11 mouse cellular contexts compared by ENCODE assay signal in genomic region chr1:119001454-119002034, GRCm38 (mm10). TPM values are rescaled to one million over a fixed set of nuclear protein-coding genes. Genes with fewer than 3 reads are reported as not detected.
DNase-seq lines count a peak whose midpoint lies in the region; ATAC-seq and TF ChIP-seq lines count a peak whose summit lies in the region.
"Had no signal": no experiment of that assay in that cellular context is flagged by ENCODE, and none has a peak within 500 bp of the region (broad histone marks: within the 10 kb centered on the region; RNA-seq: fewer than 3 reads in every experiment).

No protein-coding gene starts in this region.

- no peak overlapping the region for H3K4me3 ChIP-seq in kidney, embryonic 16.5 days (ENCODE audit: low read length)
- H3K4me3 ChIP-seq in kidney, adult 2 months (ENCODE audit: insufficient read depth, low read depth, low read length), result no peak overlapping the region
- no peak overlapping the region for H3K4me3 ChIP-seq in midbrain, postnatal 0 days (ENCODE audit: low read depth, low read length)
- H3K4me3 ChIP-seq: megakaryocyte, embryonic 14.5 days had no signal

- peaks cover 26% of the 10 kb centered on the region for H3K27me3 ChIP-seq in kidney, embryonic 16.5 days (ENCODE audit: insufficient read depth, low read length)
- no peaks in the 10 kb centered on the region for H3K27me3 ChIP-seq in kidney, adult 2 months (replicated peaks; ENCODE audit: control insufficient read depth, insufficient read depth, low read length)
- no peaks in the 10 kb centered on the region for H3K27me3 ChIP-seq in midbrain, postnatal 0 days (ENCODE audit: insufficient read depth, low read length)
- H3K27me3 ChIP-seq: megakaryocyte, embryonic 14.5 days had no signal

- H3K9me3 ChIP-seq in kidney, embryonic 16.5 days (ENCODE audit: low read length), result no peaks in the 10 kb centered on the region
- no peaks in the 10 kb centered on the region for H3K9me3 ChIP-seq in midbrain, postnatal 0 days (ENCODE audit: low read length)
- H3K9me3 ChIP-seq: megakaryocyte, embryonic 14.5 days had no signal

- H3K4me2 ChIP-seq in kidney, embryonic 16.5 days (replicated peaks; ENCODE audit: low read depth, low read length), result 0 out of 2 replicates have a peak overlapping the region, but pooled peaks have one; percentile 14
- no peak overlapping the region for H3K4me2 ChIP-seq in midbrain, postnatal 0 days (ENCODE audit: low read depth, low read length, poor library complexity, severe bottlenecking)

- intact Hi-C loops in gastrocnemius, postnatal 14 days (cut with DNase I; ENCODE audit: low total_unique reads), result no loop called here
- intact Hi-C loops in left cerebral cortex, postnatal 14 days (cut with DNase I), result no loop called here
- intact Hi-C loops in heart, postnatal 25 days (cut with DNase I), result no loop called here

- no peak overlapping the region for H3K27ac ChIP-seq in kidney, embryonic 16.5 days (ENCODE audit: low read length)
- H3K27ac ChIP-seq in kidney, adult 2 months (ENCODE audit: insufficient read depth, low read depth, low read length), result no peak overlapping the region
- no peak overlapping the region for H3K27ac ChIP-seq in midbrain, postnatal 0 days (ENCODE audit: low read depth, low read length)

- 28% methylated on average over 12 of the region's 12 CpGs for WGBS in kidney, embryonic 16.5 days
- 47% methylated on average over 12 of the region's 12 CpGs for WGBS in kidney, adult 2 months
- 48% methylated on average over 12 of the region's 12 CpGs for WGBS in midbrain, postnatal 0 days

- H3K36me3 ChIP-seq in kidney, embryonic 16.5 days (ENCODE audit: insufficient read depth, low read length), result no peaks in the 10 kb centered on the region
- no peaks in the 10 kb centered on the region for H3K36me3 ChIP-seq in kidney, adult 2 months (ENCODE audit: control insufficient read depth, insufficient read depth, low read length)
- no peaks in the 10 kb centered on the region for H3K36me3 ChIP-seq in midbrain, postnatal 0 days (ENCODE audit: insufficient read depth, low read length)

- no peak for TF ChIP-seq CTCF in kidney, adult 2 months (conservative IDR thresholded peaks at IDR 0.05; ENCODE audit: insufficient read depth, insufficient read length, low read depth, low read length)
- no peak for TF ChIP-seq CTCF in midbrain, postnatal 0 days (IDR thresholded peaks at IDR 0.05)

- DNase-seq in kidney, adult 2 months, result no peak
- peak; percentile 86 to 95 for DNase-seq in cerebellum, postnatal 10 days
- peak; percentile 72 for DNase-seq in gastrocnemius, postnatal 14 days
- DNase-seq in midbrain, postnatal 0 days (ENCODE audit: low spot score), result peak; percentile 76
- DNase-seq in left cerebral cortex, postnatal 14 days (ENCODE audit: low spot score in 2 of 2), result no peak
- DNase-seq in heart, postnatal 25 days (ENCODE audit: low spot score), result no peak
- no peak for DNase-seq in thymus, postnatal 14 days
- DNase-seq: liver; right cerebral cortex, postnatal 14 days had no signal

- no peak for TF ChIP-seq POLR2A in kidney, adult 2 months (IDR thresholded peaks at IDR 0.05; ENCODE audit: low read depth, low read length)

- peaks cover 9% of the 10 kb centered on the region; the same call in 1 of the 2 replicates for H3K4me1 ChIP-seq in kidney, embryonic 16.5 days (ENCODE audit: insufficient read depth, low read length)
- H3K4me1 ChIP-seq in kidney, adult 2 months (ENCODE audit: control insufficient read depth, insufficient read depth, low read length), result no peaks in the 10 kb centered on the region
- H3K4me1 ChIP-seq in midbrain, postnatal 0 days (ENCODE audit: insufficient read depth, low read length), result no peaks in the 10 kb centered on the region
- H3K4me1 ChIP-seq: megakaryocyte, embryonic 14.5 days had no signal

- ATAC-seq in kidney, embryonic 16.5 days (ENCODE audit: low FRiP score, low TSS enrichment), result peak; percentile 62; the same call in 1 of the 2 replicates
- no peak; the same call in 1 of the 2 replicates for ATAC-seq in midbrain, postnatal 0 days (ENCODE audit: low FRiP score)

- peak overlapping the region; percentile 9; the same call in 1 of the 2 replicates for H3K9ac ChIP-seq in kidney, embryonic 16.5 days (replicated peaks; ENCODE audit: low read length)
- H3K9ac ChIP-seq in midbrain, postnatal 0 days (replicated peaks; ENCODE audit: low read length, poor library complexity, severe bottlenecking), result no peak overlapping the region

RNA-seq across cellular contexts. Expression of gene Gli2, which starts 51.9 kb away (rescaled TPM):
- 6.5 and 7.3 TPM in 2 replicates for polyA plus RNA-seq in kidney, embryonic 16.5 days (2015; fragmentation: Nextera tagmentation; extraction: Ambion mirVana)
- polyA plus RNA-seq in kidney, adult 2 months (2012; rRNA removed), result 0.44 and 0.52 TPM in 2 replicates
- total RNA-seq in gastrocnemius, postnatal 14 days (2021), result 1 to 10 TPM; 3.3 to 4.5 TPM
- 3.3 and 4.7 TPM in 2 replicates for total RNA-seq in midbrain, postnatal 0 days (2014; rRNA removed)
- 0.77 and 0.84 TPM in 2 replicates for polyA plus RNA-seq in midbrain, postnatal 0 days (2015; fragmentation: Nextera tagmentation; extraction: Ambion mirVana)
- 1 to 10 TPM; 3.3 to 3.8 TPM for total RNA-seq in left cerebral cortex, postnatal 14 days (2021)
- total RNA-seq in heart, postnatal 25 days (2021), result 1 to 10 TPM; 1.3 to 1.9 TPM

Comparison
In these comparisons a context has a peak if more than half of its experiments do, and no peak if none do; other contexts are left out.
1. DNase-seq: peak in cerebellum, postnatal 10 days (2 of 2), gastrocnemius, postnatal 14 days (single experiment) and midbrain, postnatal 0 days (single experiment); none in kidney, adult 2 months (single experiment), left cerebral cortex, postnatal 14 days (0 of 2), heart, postnatal 25 days (single experiment) and thymus, postnatal 14 days (single experiment).